Mouse (Mus musculus): ENCODE measurements around the gene A730009L09Rik. TPM values are rescaled to one million over a fixed set of nuclear protein-coding genes. Genes with fewer than 3 reads are reported as not detected.
A peak's percentile ranks its signal among the peaks of the same experiment; 100 is the strongest.

Gene A730009L09Rik
- total RNA-seq, 1 experiment from 2014 or later: not detected

- ATAC-seq (replicated peaks in 1 of 2; ENCODE audit: insufficient read depth in 1 of 2, low FRiP score in 2 of 2, low TSS enrichment in 1 of 2, low read depth in 1 of 2, poor library complexity in 2 of 2, severe bottlenecking in 2 of 2): no peak
Measured at GRCm38 (mm10) chr16:84550445-84550844, 35.5 kb downstream of the A730009L09Rik start.

- ATAC-seq (replicated peaks in 1 of 2; ENCODE audit: insufficient read depth in 1 of 2, low FRiP score in 2 of 2, low TSS enrichment in 1 of 2, low read depth in 1 of 2, poor library complexity in 2 of 2, severe bottlenecking in 2 of 2): no peak
Measured at GRCm38 (mm10) chr16:84553981-84554380, 39.1 kb downstream of the A730009L09Rik start.

- ATAC-seq (replicated peaks in 1 of 2; ENCODE audit: insufficient read depth in 1 of 2, low FRiP score in 2 of 2, low TSS enrichment in 1 of 2, low read depth in 1 of 2, poor library complexity in 2 of 2, severe bottlenecking in 2 of 2): peak in 1 of 2 experiments; percentile 30; a peak in 1 of 4 replicates
Measured at GRCm38 (mm10) chr16:84558113-84558917, 43.4 kb downstream of the A730009L09Rik start.

GRCm38 (mm10) chr16:84559569-84560278 is 44.8 kb downstream of the A730009L09Rik start:
- ATAC-seq (replicated peaks in 1 of 2; ENCODE audit: insufficient read depth in 1 of 2, low FRiP score in 2 of 2, low TSS enrichment in 1 of 2, low read depth in 1 of 2, poor library complexity in 2 of 2, severe bottlenecking in 2 of 2): no peak; a peak in 1 of 4 replicates

GRCm38 (mm10) chr16:84560279-84560602 is 45.3 kb downstream of the A730009L09Rik start:
- no peak for ATAC-seq (replicated peaks in 1 of 2; ENCODE audit: insufficient read depth in 1 of 2, low FRiP score in 2 of 2, low TSS enrichment in 1 of 2, low read depth in 1 of 2, poor library complexity in 2 of 2, severe bottlenecking in 2 of 2)

Other genes starting within 250 kb of the A730009L09Rik start
- 40.1 and 61.8 TPM in 2 replicates for gene Mrpl39, start 220.6 kb downstream of the A730009L09Rik start, total RNA-seq (2017)

Data from hematopoietic stem cell, adult 5-6 weeks (primary cell).